Mouse (Mus musculus): Measurements from ENCODE around the gene Ifne. TPM values are rescaled to one million over a fixed set of nuclear protein-coding genes. Genes with fewer than 3 reads are reported as not detected.

Ifne gene
- polyA plus RNA-seq (2015; fragmentation: Illumina TruSeq; extraction: RNeasy Lipid Tissue Mini Kit (QIAGEN cat#74804); ENCODE audit: low read depth, low replicate concordance): not detected

DNA sequence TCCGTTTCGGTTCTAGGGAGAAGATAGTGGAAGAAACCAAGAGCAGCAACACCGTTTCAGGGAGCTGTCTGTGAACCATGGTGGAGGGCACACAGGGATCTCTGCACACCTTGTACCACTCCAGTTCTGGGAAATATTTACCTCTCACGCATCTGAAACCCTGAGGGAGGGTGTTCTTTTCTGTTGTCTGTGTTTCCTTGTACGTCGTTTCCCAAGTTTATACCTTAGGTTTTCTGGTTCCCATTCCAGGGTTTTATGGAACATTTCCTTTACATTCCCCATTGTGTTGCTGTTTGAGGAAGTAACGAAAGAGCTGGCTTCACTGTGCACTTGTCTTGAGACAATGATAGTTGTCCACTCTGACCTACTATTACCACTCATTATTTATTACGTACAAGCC is at the start of gene Ifne:
Gene Ifne, minus strand, starts transcription at position 101 of the 400 bp plus-strand sequence.

DNA sequence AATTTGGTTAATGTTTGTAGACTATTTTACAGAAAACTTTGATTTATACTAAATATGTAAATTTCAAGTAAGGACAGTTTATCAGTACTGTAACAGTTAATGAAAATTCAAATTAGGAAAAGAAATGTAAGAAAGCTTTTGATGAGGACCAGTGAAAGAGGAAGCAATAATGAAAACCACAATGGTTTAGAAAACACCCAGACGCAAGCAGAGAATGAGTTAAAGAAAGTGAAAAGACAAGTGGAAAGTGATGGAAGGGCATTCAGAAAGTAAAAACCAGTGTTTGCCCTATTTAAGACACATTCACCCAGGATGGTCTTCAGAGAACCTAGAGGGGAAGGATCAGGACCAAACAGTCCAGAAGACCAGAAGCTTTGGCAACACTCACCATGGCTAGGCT is 30.3 kb downstream of the Ifne start, which contains the start of gene Ifna1:
Gene Ifna1, plus strand, starts transcription at position 390 of the 400 bp plus-strand sequence.

DNA sequence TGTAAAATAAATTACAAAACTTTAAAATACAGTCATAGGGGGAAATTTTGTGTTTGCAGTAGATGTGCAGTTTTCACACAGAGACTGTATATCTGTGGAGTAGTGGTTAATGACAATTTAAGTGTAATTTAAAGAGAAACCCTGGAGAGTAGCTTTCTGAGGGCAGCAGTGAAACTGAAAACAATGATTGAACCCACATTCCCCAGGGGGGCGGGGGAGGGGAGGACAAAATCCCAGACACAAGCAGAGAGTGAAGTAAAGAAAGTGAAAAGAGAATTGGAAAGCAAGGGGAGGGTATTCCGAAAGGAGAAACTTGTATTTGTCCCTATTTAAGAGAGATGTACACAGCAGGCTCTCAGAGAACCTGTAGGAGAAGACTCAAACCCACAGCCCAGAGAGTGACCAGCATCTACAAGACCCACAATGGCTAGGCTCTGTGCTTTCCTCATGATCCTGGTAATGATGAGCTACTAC is 38.5 kb downstream of the Ifne start, which contains the start of gene Ifna4:
Gene Ifna4, plus strand, starts transcription at position 424 of the 474 bp plus-strand sequence.

DNA sequence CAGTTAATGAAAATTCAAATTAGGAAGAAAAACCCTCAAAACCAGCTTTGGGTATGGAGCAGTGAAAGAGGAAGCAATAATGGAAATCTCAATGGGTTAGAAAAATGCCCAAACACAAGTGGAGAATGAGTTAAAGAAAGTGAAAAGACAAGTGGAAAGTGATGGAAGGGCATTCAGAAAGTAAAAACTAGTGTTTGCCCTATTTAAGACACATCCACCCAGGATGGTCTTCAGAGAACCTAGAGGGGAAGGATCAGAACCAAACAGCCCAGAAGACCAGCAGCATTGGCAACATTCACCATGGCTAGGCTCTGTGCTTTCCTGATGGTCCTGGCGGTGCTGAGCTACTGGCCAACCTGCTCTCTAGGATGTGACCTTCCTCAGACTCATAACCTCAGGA is 44.8 kb downstream of the Ifne start, which contains the start of gene Ifna5:
Gene Ifna5, plus strand, starts transcription at position 301 of the 400 bp plus-strand sequence.

Other genes starting within 250 kb of the Ifne start
- not detected for gene C87499, start 245.8 kb downstream of the Ifne start, polyA plus RNA-seq (2015; fragmentation: Illumina TruSeq; extraction: RNeasy Lipid Tissue Mini Kit (QIAGEN cat#74804); ENCODE audit: low read depth, low replicate concordance)
- not detected for gene Ifna13, start 235.7 kb downstream of the Ifne start, polyA plus RNA-seq (2015; fragmentation: Illumina TruSeq; extraction: RNeasy Lipid Tissue Mini Kit (QIAGEN cat#74804); ENCODE audit: low read depth, low replicate concordance)
- gene Ifna16, start 203.3 kb downstream of the Ifne start, polyA plus RNA-seq (2015; fragmentation: Illumina TruSeq; extraction: RNeasy Lipid Tissue Mini Kit (QIAGEN cat#74804); ENCODE audit: low read depth, low replicate concordance): not detected
- not detected for gene Ifna2, start 196.3 kb downstream of the Ifne start, polyA plus RNA-seq (2015; fragmentation: Illumina TruSeq; extraction: RNeasy Lipid Tissue Mini Kit (QIAGEN cat#74804); ENCODE audit: low read depth, low replicate concordance)
- gene Ifnab, start 188.8 kb downstream of the Ifne start, polyA plus RNA-seq (2015; fragmentation: Illumina TruSeq; extraction: RNeasy Lipid Tissue Mini Kit (QIAGEN cat#74804); ENCODE audit: low read depth, low replicate concordance): not detected
- not detected for gene Gm26566, start 158.4 kb downstream of the Ifne start, polyA plus RNA-seq (2015; fragmentation: Illumina TruSeq; extraction: RNeasy Lipid Tissue Mini Kit (QIAGEN cat#74804); ENCODE audit: low read depth, low replicate concordance)
- 77.2 TPM for gene Klhl9, start 157.7 kb downstream of the Ifne start, polyA plus RNA-seq (2015; fragmentation: Illumina TruSeq; extraction: RNeasy Lipid Tissue Mini Kit (QIAGEN cat#74804); ENCODE audit: low read depth, low replicate concordance)
- gene Gm13271, start 125.3 kb downstream of the Ifne start, polyA plus RNA-seq (2015; fragmentation: Illumina TruSeq; extraction: RNeasy Lipid Tissue Mini Kit (QIAGEN cat#74804); ENCODE audit: low read depth, low replicate concordance): not detected
- not detected for gene Gm13283, start 120.1 kb downstream of the Ifne start, polyA plus RNA-seq (2015; fragmentation: Illumina TruSeq; extraction: RNeasy Lipid Tissue Mini Kit (QIAGEN cat#74804); ENCODE audit: low read depth, low replicate concordance)
- not detected for gene Gm13290, start 106.4 kb downstream of the Ifne start, polyA plus RNA-seq (2015; fragmentation: Illumina TruSeq; extraction: RNeasy Lipid Tissue Mini Kit (QIAGEN cat#74804); ENCODE audit: low read depth, low replicate concordance)
- not detected for gene Gm13289, start 103.3 kb downstream of the Ifne start, polyA plus RNA-seq (2015; fragmentation: Illumina TruSeq; extraction: RNeasy Lipid Tissue Mini Kit (QIAGEN cat#74804); ENCODE audit: low read depth, low replicate concordance)
- gene Gm13272, start 100.4 kb downstream of the Ifne start, polyA plus RNA-seq (2015; fragmentation: Illumina TruSeq; extraction: RNeasy Lipid Tissue Mini Kit (QIAGEN cat#74804); ENCODE audit: low read depth, low replicate concordance): not detected
- gene Ifnz, start 98.1 kb downstream of the Ifne start, polyA plus RNA-seq (2015; fragmentation: Illumina TruSeq; extraction: RNeasy Lipid Tissue Mini Kit (QIAGEN cat#74804); ENCODE audit: low read depth, low replicate concordance): not detected
- gene Gm13276, start 94.5 kb downstream of the Ifne start, polyA plus RNA-seq (2015; fragmentation: Illumina TruSeq; extraction: RNeasy Lipid Tissue Mini Kit (QIAGEN cat#74804); ENCODE audit: low read depth, low replicate concordance): not detected
- gene Gm13277, start 91.6 kb downstream of the Ifne start, polyA plus RNA-seq (2015; fragmentation: Illumina TruSeq; extraction: RNeasy Lipid Tissue Mini Kit (QIAGEN cat#74804); ENCODE audit: low read depth, low replicate concordance): not detected
- gene Gm13278, start 88.7 kb downstream of the Ifne start, polyA plus RNA-seq (2015; fragmentation: Illumina TruSeq; extraction: RNeasy Lipid Tissue Mini Kit (QIAGEN cat#74804); ENCODE audit: low read depth, low replicate concordance): not detected
- not detected for gene Gm13275, start 85.7 kb downstream of the Ifne start, polyA plus RNA-seq (2015; fragmentation: Illumina TruSeq; extraction: RNeasy Lipid Tissue Mini Kit (QIAGEN cat#74804); ENCODE audit: low read depth, low replicate concordance)
- gene Gm13279, start 82.8 kb downstream of the Ifne start, polyA plus RNA-seq (2015; fragmentation: Illumina TruSeq; extraction: RNeasy Lipid Tissue Mini Kit (QIAGEN cat#74804); ENCODE audit: low read depth, low replicate concordance): not detected
- not detected for gene Gm13285, start 80.5 kb downstream of the Ifne start, polyA plus RNA-seq (2015; fragmentation: Illumina TruSeq; extraction: RNeasy Lipid Tissue Mini Kit (QIAGEN cat#74804); ENCODE audit: low read depth, low replicate concordance)
- gene Gm13287, start 76.9 kb downstream of the Ifne start, polyA plus RNA-seq (2015; fragmentation: Illumina TruSeq; extraction: RNeasy Lipid Tissue Mini Kit (QIAGEN cat#74804); ENCODE audit: low read depth, low replicate concordance): not detected
- gene Gm13288, start 74.7 kb downstream of the Ifne start, polyA plus RNA-seq (2015; fragmentation: Illumina TruSeq; extraction: RNeasy Lipid Tissue Mini Kit (QIAGEN cat#74804); ENCODE audit: low read depth, low replicate concordance): not detected
- not detected for gene Ifna7, start 64.0 kb downstream of the Ifne start, polyA plus RNA-seq (2015; fragmentation: Illumina TruSeq; extraction: RNeasy Lipid Tissue Mini Kit (QIAGEN cat#74804); ENCODE audit: low read depth, low replicate concordance)
- gene Ifna11, start 60.2 kb downstream of the Ifne start, polyA plus RNA-seq (2015; fragmentation: Illumina TruSeq; extraction: RNeasy Lipid Tissue Mini Kit (QIAGEN cat#74804); ENCODE audit: low read depth, low replicate concordance): not detected
- gene Ifna6, start 52.8 kb downstream of the Ifne start, polyA plus RNA-seq (2015; fragmentation: Illumina TruSeq; extraction: RNeasy Lipid Tissue Mini Kit (QIAGEN cat#74804); ENCODE audit: low read depth, low replicate concordance): not detected
- gene Ifna5, start 44.7 kb downstream of the Ifne start, polyA plus RNA-seq (2015; fragmentation: Illumina TruSeq; extraction: RNeasy Lipid Tissue Mini Kit (QIAGEN cat#74804); ENCODE audit: low read depth, low replicate concordance): not detected
- gene Ifna4, start 38.3 kb downstream of the Ifne start, polyA plus RNA-seq (2015; fragmentation: Illumina TruSeq; extraction: RNeasy Lipid Tissue Mini Kit (QIAGEN cat#74804); ENCODE audit: low read depth, low replicate concordance): not detected
- gene Ifna1, start 30.1 kb downstream of the Ifne start, polyA plus RNA-seq (2015; fragmentation: Illumina TruSeq; extraction: RNeasy Lipid Tissue Mini Kit (QIAGEN cat#74804); ENCODE audit: low read depth, low replicate concordance): not detected

Data from brain, adult 10 weeks (tissue).